Mouse (Mus musculus) CH12.LX (cell line): ENCODE measurements around the gene Ddx27. TPM values are rescaled to one million over a fixed set of nuclear protein-coding genes. Genes with fewer than 3 reads are reported as not detected.

Experiments used
- DNase-seq: peaks from one replicate; pipeline ENCODE4 v3.0.0-alpha.2; 2013; ENCODE audit errors: extremely low read depth
- H3K27ac ChIP-seq: 2 replicates; pipeline ENCODE4 v1.5.1; 2012; ENCODE audit warnings: low read depth, mild to moderate bottlenecking, control low read depth, moderate library complexity; ENCODE audit not compliant: insufficient read depth
- H3K27me3 ChIP-seq: replicated peaks from 2 replicates; pipeline ENCODE3; 2012; ENCODE audit warnings: inconsistent platforms
- H3K36me3 ChIP-seq, 2 experiments: replicated peaks in 1 of 2; 2 replicates each; pipeline versions ENCODE3 to v1.6.1; 2012; ENCODE audit warnings: inconsistent platforms in 1 of 2, low read length in 1 of 2, mild to moderate bottlenecking in 1 of 2, mixed read lengths in 1 of 2, moderate library complexity in 1 of 2; ENCODE audit not compliant: control insufficient read depth in 1 of 2, insufficient read depth in 1 of 2
- H3K4me1 ChIP-seq, 2 experiments: 2 replicates each; pipeline ENCODE4 v1.6.1; 2012; ENCODE audit warnings: inconsistent platforms in 1 of 2, moderate library complexity in 1 of 2; ENCODE audit not compliant: insufficient read depth in 2 of 2, control insufficient read depth in 1 of 2
- H3K4me2 ChIP-seq: 2 replicates; pipeline ENCODE4 v1.6.1; 2012; ENCODE audit warnings: low read depth, mild to moderate bottlenecking, control low read depth; ENCODE audit not compliant: poor library complexity, insufficient read depth, severe bottlenecking
- H3K4me3 ChIP-seq, 3 experiments: fragments of 150-350 bp in 1 of 3; sonication (generic) in 1 of 3; replicated peaks in 1 of 3; 2 replicates each; pipeline versions ENCODE3 to v1.5.1; 2011 to 2012; ENCODE audit warnings: low read depth in 2 of 3, low read length in 2 of 3, mild to moderate bottlenecking in 2 of 3, moderate library complexity in 2 of 3, control low read depth in 1 of 3, improper control_type of control experiment in 1 of 3, inconsistent platforms in 1 of 3, mixed read lengths in 1 of 3; ENCODE audit not compliant: poor library complexity in 1 of 3
- H3K79me2 ChIP-seq: replicated peaks from 2 replicates; pipeline ENCODE4 v1.6.1; 2012; ENCODE audit warnings: mild to moderate bottlenecking, moderate library complexity; ENCODE audit not compliant: control insufficient read depth, poor library complexity, insufficient read depth, severe bottlenecking; ENCODE audit errors: extremely low read depth
- H3K9ac ChIP-seq: 2 replicates; pipeline ENCODE4 v1.6.1; 2012; ENCODE audit warnings: low read depth, mild to moderate bottlenecking, control low read depth, moderate library complexity; ENCODE audit not compliant: insufficient read depth
- H3K9me3 ChIP-seq: replicated peaks from 2 replicates; pipeline ENCODE3; 2012; ENCODE audit warnings: low read length, inconsistent platforms, mixed read lengths
- BHLHE40 ChIP-seq: IDR thresholded peaks from 2 replicates; pipeline ENCODE4 v1.6.1; 2011; ENCODE audit warnings: mild to moderate bottlenecking, low read depth, low read length, improper control_type of control experiment
- CTCF ChIP-seq, 2 experiments: IDR thresholded peaks in 1 of 2; conservative IDR thresholded peaks in 1 of 2; 2 replicates each; pipeline ENCODE4 v1.5.1; 2011 to 2012; ENCODE audit warnings: low read depth in 2 of 2, low read length in 2 of 2, improper control_type of control experiment in 1 of 2, inconsistent platforms in 1 of 2, mild to moderate bottlenecking in 1 of 2, moderate library complexity in 1 of 2
- ELF1 ChIP-seq: IDR thresholded peaks from 2 replicates; pipeline ENCODE4 v1.6.1; 2014; ENCODE audit warnings: low read depth, mild to moderate bottlenecking, inconsistent platforms, low read length, improper control_type of control experiment
- GABPA ChIP-seq: IDR thresholded peaks from 2 replicates; pipeline ENCODE4 v1.6.1; 2012; ENCODE audit warnings: low read depth, low read length, improper control_type of control experiment, inconsistent platforms; ENCODE audit not compliant: insufficient replicate concordance
- HCFC1 ChIP-seq: IDR thresholded peaks from 2 replicates; pipeline ENCODE4 v1.6.1; 2012; ENCODE audit warnings: low read depth, mild to moderate bottlenecking, inconsistent platforms, low read length, improper control_type of control experiment
- IRF4 ChIP-seq: IDR thresholded peaks from 2 replicates; pipeline ENCODE4 v1.6.1; 2014; ENCODE audit warnings: low read depth, mild to moderate bottlenecking, inconsistent platforms, low read length, improper control_type of control experiment
- KAT2A ChIP-seq: IDR thresholded peaks from 2 replicates; pipeline ENCODE4 v1.6.1; 2012; ENCODE audit warnings: low read length, improper control_type of control experiment, inconsistent platforms; ENCODE audit not compliant: insufficient replicate concordance
- MAX ChIP-seq: IDR thresholded peaks from 2 replicates; pipeline ENCODE4 v1.6.1; 2011; ENCODE audit warnings: low read length, improper control_type of control experiment
- MAZ ChIP-seq: IDR thresholded peaks from 2 replicates; pipeline ENCODE4 v1.6.1; 2012; ENCODE audit warnings: low read depth, mild to moderate bottlenecking, inconsistent platforms, low read length, improper control_type of control experiment, moderate library complexity
- MXI1 ChIP-seq: IDR thresholded peaks from 2 replicates; pipeline ENCODE4 v1.6.1; 2011; ENCODE audit warnings: mild to moderate bottlenecking, low read depth, low read length, improper control_type of control experiment
- MYC ChIP-seq: IDR thresholded peaks from 2 replicates; pipeline ENCODE4 v1.6.1; 2011; ENCODE audit warnings: low read depth, mild to moderate bottlenecking, improper control_type of control experiment, low read length
- NRF1 ChIP-seq: IDR thresholded peaks from 2 replicates; pipeline ENCODE4 v1.6.1; 2014; ENCODE audit warnings: low read depth, mild to moderate bottlenecking, inconsistent platforms, low read length, improper control_type of control experiment, moderate library complexity
- SIN3A ChIP-seq: IDR thresholded peaks from 2 replicates; pipeline ENCODE4 v1.6.1; 2012; ENCODE audit warnings: low read length, improper control_type of control experiment, inconsistent platforms
- TBP ChIP-seq: conservative IDR thresholded peaks from 2 replicates; pipeline ENCODE4 v1.6.1; 2011; ENCODE audit warnings: low read depth, low read length, improper control_type of control experiment
- TCF12 ChIP-seq: IDR thresholded peaks from 2 replicates; pipeline ENCODE4 v1.6.1; 2014; ENCODE audit warnings: low read depth, mild to moderate bottlenecking, inconsistent platforms, low read length, improper control_type of control experiment
- USF1 ChIP-seq: IDR thresholded peaks from 2 replicates; pipeline ENCODE4 v1.6.1; 2014; ENCODE audit warnings: low read depth, mild to moderate bottlenecking, inconsistent platforms, low read length, improper control_type of control experiment
- USF2 ChIP-seq: conservative IDR thresholded peaks from 2 replicates; pipeline ENCODE4 v1.6.1; 2011; ENCODE audit warnings: low read depth, low read length, improper control_type of control experiment
- ZNF384 ChIP-seq: IDR thresholded peaks from 2 replicates; pipeline ENCODE4 v1.6.1; 2012; ENCODE audit warnings: low read depth, low read length, improper control_type of control experiment, inconsistent platforms
- dilution Hi-C: fragments of 300-500 bp; cut with MboI; formaldehyde crosslinking; loops from 2 replicates; pipeline ENCODE4 v1.14.3; 2020; ENCODE audit warnings: low sequenced_read_pairs; ENCODE audit not compliant: extremely low pct_unique_long_range_greater_than_20kb, extremely low pct_ligation_motif_present
- in situ Hi-C: fragments of 300-500 bp; cut with MboI; formaldehyde crosslinking; loops from 3 replicates; pipeline ENCODE4 v1.14.3; 2019; ENCODE audit warnings: low sequenced_read_pairs, low pct_ligation_motif_present, low pct_unique_long_range_greater_than_20kb, mixed read lengths
- polyA plus RNA-seq: library from polyadenylated mRNA; unstranded; fragments of >175 nt; gene quantifications from 2 replicates; pipeline ENCODE4 v1.2.1, GENCODE M21; 2012; ENCODE audit warnings: low read depth; ENCODE audit not compliant: insufficient read length
- total RNA-seq, 2 experiments: library from RNA; depleted of rRNA; stranded (reverse); fragments of 300-350 nt in 1 of 2; fragments of >200 nt in 1 of 2; gene quantifications; 2 replicates each; pipeline ENCODE4 v1.2.3; 2012 to 2014

Gene Ddx27
- total and polyA plus RNA-seq, 3 experiments = 139 to 224 (median 157) TPM

GRCm38 (mm10) chr2:167062965-167063880 is 48.2 kb downstream of the Ddx27 start, which contains the start of gene Znfx1 (continued):
- TF ChIP-seq ZNF384 (no peak), MYC (peak; percentile 81), TCF12 (peak; percentile 98), IRF4 (peak; percentile 66; the same call in 1 of the 2 replicates), MAZ (no peak), GABPA (peak; percentile 84; the same call in 1 of the 2 replicates), ELF1 (peak; percentile 83), USF2 (no peak)
- TF ChIP-seq, all 38 proteins: peak for 21

GRCm38 (mm10) chr2:167063906-167064496 is 49.0 kb downstream of the Ddx27 start:
- H3K9ac ChIP-seq = peak overlapping the region; percentile 94
- dilution Hi-C loops = no loop called here
- peaks cover 2 to 39% of the 10 kb centered on the region in 2 experiments; a peak in 2 of 4 replicates for H3K4me1 ChIP-seq
- DNase-seq = no peak
- no peak overlapping the region; the same call in 1 of the 2 replicates for H3K27ac ChIP-seq
- H3K4me2 ChIP-seq = peak overlapping the region; percentile 54; the same call in 1 of the 2 replicates
- H3K36me3 ChIP-seq = peaks cover 20 to 34% of the 10 kb centered on the region in 2 experiments
- in situ Hi-C loops = loop anchor here (10.0 kb wide), 2 partner anchors 361 to 421 kb away; partner anchors contain the start of gene Slc9a8
- peak overlapping the region; percentile 75 to 91 (median 82) for H3K4me3 ChIP-seq
- no peaks in the 10 kb centered on the region for H3K27me3 ChIP-seq
- TF ChIP-seq KAT2A = 0 out of 2 replicates have a peak, but pooled peaks have one; percentile 10
- TF ChIP-seq SIN3A = 0 out of 2 replicates have a peak, but pooled peaks have one; percentile 23
- TF ChIP-seq USF1 = no peak
- no peak for TF ChIP-seq NRF1
- no peak for TF ChIP-seq HCFC1
- peak in 1 of 2 experiments; percentile 44; a peak in 2 of 4 replicates for TF ChIP-seq CTCF (conservative IDR thresholded peaks at IDR 0.05 in 1 of 2, IDR thresholded peaks at IDR 0.05 in 1 of 2; ENCODE audit: low read depth in 2 of 2, low read length in 2 of 2)
- TF ChIP-seq MYC = peak; percentile 65; the same call in 1 of the 2 replicates
- peak; percentile 25 for TF ChIP-seq MAX
- TF ChIP-seq BHLHE40 = no peak
- 0 out of 2 replicates have a peak, but pooled peaks have one; percentile 17 for TF ChIP-seq TBP
- peak; percentile 72 for TF ChIP-seq MXI1
- H3K79me2 ChIP-seq = peaks cover 29% of the 10 kb centered on the region
- H3K9me3 ChIP-seq = no peaks in the 10 kb centered on the region
